Mouse (Mus musculus) ES-Bruce4 (cell line): Measurements from ENCODE around the gene Lrg1. TPM values are rescaled to one million over a fixed set of nuclear protein-coding genes. Genes with fewer than 3 reads are reported as not detected.
A peak's percentile ranks its signal among the peaks of the same experiment; 100 is the strongest.
"Not testable (repeated sequence)": the region's sequence is repeated elsewhere in the genome, so short reads cannot be mapped to it uniquely, and the experiment has no call there.

Experiments used
- H3K27ac ChIP-seq: 2 replicates; pipeline ENCODE4 v1.5.1; 2012; ENCODE audit warnings: low read length, inconsistent platforms; ENCODE audit not compliant: insufficient read depth
- H3K27me3 ChIP-seq: 2 replicates; pipeline ENCODE4 v1.6.1; 2012; ENCODE audit warnings: mild to moderate bottlenecking, low read length, inconsistent platforms; ENCODE audit not compliant: control insufficient read depth, poor library complexity, insufficient read depth, severe bottlenecking
- H3K36me3 ChIP-seq: 2 replicates; pipeline ENCODE4 v1.6.1; 2012; ENCODE audit warnings: inconsistent platforms, mild to moderate bottlenecking, low read length, moderate library complexity; ENCODE audit not compliant: control insufficient read depth, poor library complexity, insufficient read depth, severe bottlenecking
- H3K4me1 ChIP-seq: one replicate; pipeline ENCODE4 v1.8.1; 2011; ENCODE audit warnings: low read length; ENCODE audit not compliant: control insufficient read depth, insufficient read depth
- H3K4me3 ChIP-seq: 2 replicates; pipeline ENCODE4 v1.5.1; 2011; ENCODE audit warnings: low read depth, mild to moderate bottlenecking, low read length
- H3K9ac ChIP-seq: 2 replicates; pipeline ENCODE4 v1.6.1; 2012; ENCODE audit warnings: low read depth, mild to moderate bottlenecking, inconsistent platforms; ENCODE audit not compliant: poor library complexity, severe bottlenecking
- H3K9me3 ChIP-seq: replicated peaks from 2 replicates; pipeline ENCODE4 v1.6.1; 2012; ENCODE audit warnings: mild to moderate bottlenecking, low read length, inconsistent platforms; ENCODE audit not compliant: control insufficient read depth, poor library complexity, insufficient read depth, severe bottlenecking
- CTCF ChIP-seq: IDR thresholded peaks from one replicate; pipeline ENCODE4 v1.8.1; 2011; ENCODE audit warnings: low read depth, low read length
- EP300 ChIP-seq: IDR thresholded peaks from 2 replicates; pipeline ENCODE4 v1.6.1; 2011; ENCODE audit warnings: low read depth, low read length; ENCODE audit not compliant: insufficient read depth
- POLR2A ChIP-seq: IDR thresholded peaks from one replicate; pipeline ENCODE4 v1.8.1; 2011; ENCODE audit warnings: low read length; ENCODE audit not compliant: insufficient read depth
- polyA plus RNA-seq: library from polyadenylated mRNA; stranded (reverse); fragments of >200 nt; gene quantifications from 2 replicates; pipeline ENCODE4 v1.2.4, GENCODE M21; 2011; ENCODE audit warnings: low read depth; ENCODE audit not compliant: missing spikeins, insufficient read depth, insufficient read length

Lrg1 gene
- polyA plus RNA-seq, 1 experiment = not detected

- Histone ChIP-seq H3K4me3 (no peak overlapping the region), H3K27ac (no peak overlapping the region), H3K9me3 (no peaks in the 10 kb centered on the region), H3K36me3 (peaks cover 20% of the 10 kb centered on the region), H3K27me3 (no peaks in the 10 kb centered on the region), H3K4me1 (no peaks in the 10 kb centered on the region), H3K9ac (no peak overlapping the region)
- TF ChIP-seq POLR2A (no peak), EP300 (no peak), CTCF (no peak)
Observed at GRCm38 (mm10) chr17:56092312-56092711, 29.5 kb downstream of the Lrg1 start.

GRCm38 (mm10) chr17:56080781-56081585, 40.8 kb downstream of the Lrg1 start:
- Histone ChIP-seq H3K9ac (peak overlapping the region; percentile 83), H3K27me3 (no peaks in the 10 kb centered on the region), H3K27ac (peak overlapping the region; percentile 5; the same call in 1 of the 2 replicates), H3K4me1 (no peaks in the 10 kb centered on the region), H3K9me3 (no peaks in the 10 kb centered on the region), H3K36me3 (peaks cover 21% of the 10 kb centered on the region), H3K4me3 (peak overlapping the region; percentile 87)
- TF ChIP-seq EP300 (no peak), CTCF (no peak), POLR2A (peak; percentile 46)

- Histone ChIP-seq H3K9me3 (no peaks in the 10 kb centered on the region), H3K4me1 (no peaks in the 10 kb centered on the region), H3K27me3 (no peaks in the 10 kb centered on the region), H3K9ac (peak overlapping the region; percentile 83), H3K27ac (no peak overlapping the region), H3K36me3 (peaks cover 19% of the 10 kb centered on the region), H3K4me3 (peak overlapping the region; percentile 87)
- TF ChIP-seq POLR2A = no peak
- TF ChIP-seq CTCF = no peak
- no peak for TF ChIP-seq EP300
Observed at GRCm38 (mm10) chr17:56079921-56080320, 41.9 kb downstream of the Lrg1 start.

- Histone ChIP-seq H3K4me3 (peak within 1 kb of the TSS; percentile 87), H3K27me3 (no peaks in the 10 kb centered on the region), H3K27ac (no peak within 1 kb of the TSS), H3K4me1 (no peaks in the 10 kb centered on the region), H3K36me3 (peaks cover 16% of the 10 kb centered on the region), H3K9ac (peak within 1 kb of the TSS; percentile 83), H3K9me3 (no peaks in the 10 kb centered on the region)
- TF ChIP-seq EP300 = no peak
- TF ChIP-seq POLR2A = peak; percentile 97
Observed at GRCm38 (mm10) chr17:56078880-56079795, 42.7 kb downstream of the Lrg1 start, which contains the start of gene Hdgfl2. Gene Hdgfl2 (plus strand): TSS chr17:56079634.

GRCm38 (mm10) chr17:56078361-56078760, 43.4 kb downstream of the Lrg1 start:
- Histone ChIP-seq H3K9ac (peak overlapping the region; percentile 51; the same call in 1 of the 2 replicates), H3K4me3 (peak overlapping the region; percentile 52)
- not testable (repeated sequence) for H3K36me3 ChIP-seq, H3K9me3 ChIP-seq, H3K27ac ChIP-seq, H3K27me3 ChIP-seq, H3K4me1 ChIP-seq

GRCm38 (mm10) chr17:56077523-56077922, 44.3 kb downstream of the Lrg1 start:
- Histone ChIP-seq H3K27me3 (no peaks in the 10 kb centered on the region), H3K36me3 (peaks cover 2% of the 10 kb centered on the region; the same call in 1 of the 2 replicates), H3K9ac (no peak overlapping the region), H3K27ac (no peak overlapping the region), H3K9me3 (no peaks in the 10 kb centered on the region), H3K4me3 (no peak overlapping the region), H3K4me1 (no peaks in the 10 kb centered on the region)
- TF ChIP-seq EP300 = no peak
- no peak for TF ChIP-seq POLR2A
- TF ChIP-seq CTCF = no peak
